Mouse (Mus musculus) MEL (cell line): Measurements from ENCODE around the gene Dph3. TPM values are rescaled to one million over a fixed set of nuclear protein-coding genes. Genes with fewer than 3 reads are reported as not detected.

Source experiments
- DNase-seq: peaks from one replicate; pipeline ENCODE4 v3.0.0; 2011; ENCODE audit warnings: low read depth, low spot score
- H3K27ac ChIP-seq: 2 replicates; pipeline ENCODE4 v1.5.1; 2012; ENCODE audit warnings: low read depth, mild to moderate bottlenecking, control low read depth, low read length, moderate library complexity; ENCODE audit not compliant: control insufficient read depth
- H3K27me3 ChIP-seq, 2 experiments: fragments of 150-350 bp in 1 of 2; sonication (generic) in 1 of 2; 2 replicates each; pipeline ENCODE4 v1.6.1; 2012; ENCODE audit warnings: low read length in 2 of 2, mild to moderate bottlenecking in 2 of 2, improper control_type of control experiment in 1 of 2, moderate library complexity in 1 of 2; ENCODE audit not compliant: insufficient read depth in 2 of 2, control insufficient read depth in 1 of 2
- H3K36me3 ChIP-seq, 2 experiments: 2 replicates each; pipeline ENCODE4 v1.6.1; 2012 to 2014; ENCODE audit warnings: low read length in 2 of 2, improper control_type of control experiment in 1 of 2, inconsistent platforms in 1 of 2, mild to moderate bottlenecking in 1 of 2; ENCODE audit not compliant: insufficient read depth in 2 of 2, control insufficient read depth in 1 of 2
- H3K4me1 ChIP-seq, 2 experiments: fragments of 150-350 bp in 1 of 2; sonication (generic) in 1 of 2; 2 replicates each; pipeline ENCODE4 v1.6.1; 2012; ENCODE audit warnings: low read length in 2 of 2, improper control_type of control experiment in 1 of 2, mild to moderate bottlenecking in 1 of 2; ENCODE audit not compliant: insufficient read depth in 2 of 2, control insufficient read depth in 1 of 2
- H3K4me3 ChIP-seq, 2 experiments: fragments of 150-350 bp in 1 of 2; sonication (generic) in 1 of 2; 2 replicates each; pipeline ENCODE4 v1.5.1; 2012; ENCODE audit warnings: low read depth in 2 of 2, low read length in 2 of 2, mild to moderate bottlenecking in 2 of 2, moderate library complexity in 2 of 2, control low read depth in 1 of 2, improper control_type of control experiment in 1 of 2; ENCODE audit not compliant: control insufficient read depth in 1 of 2, insufficient read depth in 1 of 2
- H3K79me2 ChIP-seq: 2 replicates; pipeline ENCODE4 v1.6.1; 2012; ENCODE audit warnings: mild to moderate bottlenecking, low read length, moderate library complexity; ENCODE audit not compliant: control insufficient read depth, poor library complexity, insufficient read depth
- H3K9ac ChIP-seq: 2 replicates; pipeline ENCODE4 v1.6.1; 2012; ENCODE audit warnings: low read depth, mild to moderate bottlenecking, control low read depth, low read length, moderate library complexity; ENCODE audit not compliant: control insufficient read depth, poor library complexity, severe bottlenecking
- H3K9me3 ChIP-seq: fragments of 150-350 bp; sonication (generic); replicated peaks from 2 replicates; pipeline ENCODE4 v1.6.1; 2012; ENCODE audit warnings: mild to moderate bottlenecking, low read length, improper control_type of control experiment, moderate library complexity; ENCODE audit not compliant: insufficient read depth
- BHLHE40 ChIP-seq: IDR thresholded peaks from 2 replicates; pipeline ENCODE4 v1.6.1; 2012; ENCODE audit warnings: low read depth, mild to moderate bottlenecking, inconsistent platforms, low read length, improper control_type of control experiment, borderline replicate concordance
- CHD1 ChIP-seq: IDR thresholded peaks from 2 replicates; pipeline ENCODE4 v1.6.1; 2012; ENCODE audit warnings: low read depth, mild to moderate bottlenecking, inconsistent platforms, low read length, improper control_type of control experiment
- CHD2 ChIP-seq: IDR thresholded peaks from 2 replicates; pipeline ENCODE4 v1.6.1; 2011; ENCODE audit warnings: low read length, improper control_type of control experiment
- CTCF ChIP-seq, 3 experiments: IDR thresholded peaks in 2 of 3; conservative IDR thresholded peaks in 1 of 3; 2 replicates each; pipeline ENCODE4 v1.5.1; 2011 to 2012; ENCODE audit warnings: low read length in 3 of 3, low read depth in 2 of 3, mild to moderate bottlenecking in 2 of 3, improper control_type of control experiment in 1 of 3, inconsistent platforms in 1 of 3, mixed read lengths in 1 of 3, moderate library complexity in 1 of 3; ENCODE audit not compliant: control insufficient read depth in 1 of 3, insufficient read depth in 1 of 3, poor library complexity in 1 of 3, severe bottlenecking in 1 of 3
- E2F4 ChIP-seq: IDR thresholded peaks from 2 replicates; pipeline ENCODE4 v1.6.1; 2011; ENCODE audit warnings: low read depth, low read length, improper control_type of control experiment, borderline replicate concordance
- ELF1 ChIP-seq: IDR thresholded peaks from 2 replicates; pipeline ENCODE4 v1.6.1; 2014; ENCODE audit warnings: low read depth, mild to moderate bottlenecking, inconsistent platforms, low read length, improper control_type of control experiment, moderate library complexity
- EP300 ChIP-seq, 2 experiments: IDR thresholded peaks; 2 replicates each; pipeline ENCODE4 v1.6.1; 2011; ENCODE audit warnings: improper control_type of control experiment in 2 of 2, low read length in 2 of 2, low read depth in 1 of 2, mild to moderate bottlenecking in 1 of 2
- ETS1 ChIP-seq: IDR thresholded peaks from 2 replicates; pipeline ENCODE4 v1.6.1; 2012; ENCODE audit warnings: low read depth, mild to moderate bottlenecking, inconsistent platforms, low read length, improper control_type of control experiment, moderate library complexity
- GABPA ChIP-seq: IDR thresholded peaks from 2 replicates; pipeline ENCODE4 v1.6.1; 2012; ENCODE audit warnings: low read depth, mild to moderate bottlenecking, inconsistent platforms, low read length, improper control_type of control experiment, moderate library complexity
- GATA1 ChIP-seq: IDR thresholded peaks from 2 replicates; pipeline ENCODE4 v1.6.1; 2011; ENCODE audit warnings: low read depth, low read length, improper control_type of control experiment
- JUND ChIP-seq: IDR thresholded peaks from 2 replicates; pipeline ENCODE4 v1.6.1; 2011; ENCODE audit warnings: low read depth, mild to moderate bottlenecking, improper control_type of control experiment, low read length
- MAFK ChIP-seq: IDR thresholded peaks from 2 replicates; pipeline ENCODE4 v1.6.1; 2011; ENCODE audit warnings: low read depth, mild to moderate bottlenecking, low read length, improper control_type of control experiment, borderline replicate concordance
- MXI1 ChIP-seq: IDR thresholded peaks from 2 replicates; pipeline ENCODE4 v1.6.1; 2011; ENCODE audit warnings: mild to moderate bottlenecking, low read depth, low read length, improper control_type of control experiment
- NELFE ChIP-seq: IDR thresholded peaks from 2 replicates; pipeline ENCODE4 v1.6.1; 2011; ENCODE audit warnings: low read depth, low read length, improper control_type of control experiment
- NRF1 ChIP-seq: IDR thresholded peaks from 2 replicates; pipeline ENCODE4 v1.6.1; 2014; ENCODE audit warnings: low read depth, mild to moderate bottlenecking, inconsistent platforms, low read length, improper control_type of control experiment, moderate library complexity; ENCODE audit not compliant: poor library complexity, insufficient read depth, severe bottlenecking
- POLR2AphosphoS2 ChIP-seq: IDR thresholded peaks from 2 replicates; pipeline ENCODE4 v1.6.1; 2011; ENCODE audit warnings: low read length, improper control_type of control experiment
- SIN3A ChIP-seq: IDR thresholded peaks from 2 replicates; pipeline ENCODE4 v1.6.1; 2012; ENCODE audit warnings: low read length, improper control_type of control experiment, inconsistent platforms
- SMC3 ChIP-seq: IDR thresholded peaks from 2 replicates; pipeline ENCODE4 v1.6.1; 2011; ENCODE audit warnings: low read depth, low read length, improper control_type of control experiment
- TBP ChIP-seq: IDR thresholded peaks from 2 replicates; pipeline ENCODE4 v1.8.0; 2011; ENCODE audit warnings: low read depth, low read length, improper control_type of control experiment
- TCF12 ChIP-seq: IDR thresholded peaks from 2 replicates; pipeline ENCODE4 v1.6.1; 2014; ENCODE audit warnings: low read depth, mild to moderate bottlenecking, inconsistent platforms, low read length, improper control_type of control experiment, moderate library complexity
- USF1 ChIP-seq: IDR thresholded peaks from 2 replicates; pipeline ENCODE4 v1.6.1; 2014; ENCODE audit warnings: low read depth, mild to moderate bottlenecking, inconsistent platforms, low read length, improper control_type of control experiment, moderate library complexity
- ZC3H11A ChIP-seq: IDR thresholded peaks from 2 replicates; pipeline ENCODE4 v1.6.1; 2012; ENCODE audit warnings: low read depth, mild to moderate bottlenecking, inconsistent platforms, low read length, improper control_type of control experiment
- ZKSCAN1 ChIP-seq: IDR thresholded peaks from 2 replicates; pipeline ENCODE4 v1.6.1; 2012; ENCODE audit warnings: low read depth, mild to moderate bottlenecking, inconsistent platforms, low read length, improper control_type of control experiment, moderate library complexity
- ZNF384 ChIP-seq: IDR thresholded peaks from 2 replicates; pipeline ENCODE4 v1.6.1; 2012; ENCODE audit warnings: low read depth, mild to moderate bottlenecking, inconsistent platforms, low read length, improper control_type of control experiment
- polyA plus RNA-seq, 2 experiments: library from polyadenylated mRNA; stranded (reverse) in 1 of 2; unstranded in 1 of 2; fragments of >175 nt in 1 of 2; fragments of >200 nt in 1 of 2; gene quantifications; 2 replicates each; pipeline versions ENCODE4 v1.2.1 to v1.2.4; 2012; ENCODE audit warnings: low replicate concordance in 2 of 2, low read depth in 1 of 2; ENCODE audit not compliant: insufficient read length in 2 of 2, insufficient read depth in 1 of 2, missing spikeins in 1 of 2
- total RNA-seq: library from RNA; depleted of rRNA; stranded (reverse); fragments of 300-350 nt; gene quantifications from 2 replicates; pipeline ENCODE4 v1.2.3, GENCODE M21; 2012

The Dph3 gene
- total and polyA plus RNA-seq, 3 experiments: 103 to 116 (median 108) TPM

DNA sequence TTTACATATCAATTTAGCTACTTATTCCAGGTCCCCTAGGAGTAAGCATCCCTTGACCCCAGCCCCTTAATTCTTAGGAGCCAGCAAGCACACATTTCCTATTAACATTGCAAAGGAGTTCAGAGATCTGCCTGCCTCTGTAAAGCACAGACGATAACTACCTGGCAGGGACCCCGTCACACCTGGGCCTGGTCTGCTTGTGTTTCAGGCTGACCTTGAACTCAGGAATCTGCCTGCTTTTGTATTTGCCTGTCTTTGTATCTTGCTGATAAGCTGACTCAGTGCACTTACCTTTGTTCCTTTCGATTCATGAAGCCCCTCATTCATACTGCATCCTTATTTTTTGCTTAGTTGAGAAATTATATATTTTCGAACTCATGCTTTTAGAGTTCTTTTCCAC, 21.4 kb upstream of the Dph3 start:
- no peak overlapping the region for H3K9ac ChIP-seq
- no peaks in the 10 kb centered on the region for H3K9me3 ChIP-seq
- no peak overlapping the region for H3K4me3 ChIP-seq
- peaks cover 7% of the 10 kb centered on the region in 2 experiments for H3K4me1 ChIP-seq
- no peak for DNase-seq
- H3K27ac ChIP-seq: no peak overlapping the region
- TF ChIP-seq BHLHE40: no peak
- no peak for TF ChIP-seq TCF12
- no peak for TF ChIP-seq ZNF384
- TF ChIP-seq JUND: no peak
- TF ChIP-seq NRF1: no peak
- TF ChIP-seq CHD1: no peak
- no peak for TF ChIP-seq POLR2AphosphoS2
- TF ChIP-seq SIN3A: no peak
- no peak for TF ChIP-seq CTCF (IDR thresholded peaks at IDR 0.05 in 2 of 3, conservative IDR thresholded peaks at IDR 0.05 in 1 of 3; ENCODE audit: control insufficient read depth in 1 of 3, insufficient read depth in 1 of 3, low read depth in 2 of 3, low read length in 3 of 3, poor library complexity in 1 of 3, severe bottlenecking in 1 of 3)
- no peak for TF ChIP-seq GABPA
- no peak for TF ChIP-seq CHD2
- no peak for TF ChIP-seq ZKSCAN1
- no peak for TF ChIP-seq MAFK
- no peak for TF ChIP-seq SMC3
- no peak for TF ChIP-seq TBP
- TF ChIP-seq ELF1: no peak
- H3K79me2 ChIP-seq: no peaks in the 10 kb centered on the region
- no peaks in the 10 kb centered on the region for H3K27me3 ChIP-seq
- H3K36me3 ChIP-seq: peaks cover 0 to 5% of the 10 kb centered on the region in 2 experiments

DNA sequence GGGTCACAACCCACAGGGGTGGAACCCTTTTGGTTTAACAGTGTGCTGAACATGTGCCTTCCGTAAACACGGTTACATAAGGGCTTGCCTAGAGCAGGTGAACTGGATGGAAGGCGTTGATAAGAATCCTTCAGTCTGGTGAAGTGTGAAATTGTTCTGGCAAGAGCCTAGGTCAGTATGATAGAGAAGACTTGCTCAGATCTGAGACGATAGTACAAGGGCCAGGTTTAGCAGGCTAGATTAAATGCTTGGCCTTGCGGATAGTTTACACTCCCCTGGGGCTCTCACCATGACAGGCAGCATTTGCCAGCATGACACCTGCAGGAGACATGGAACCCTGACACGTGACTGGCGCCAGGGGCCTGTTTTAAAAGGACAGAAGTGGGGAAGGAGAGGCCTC, 20.1 kb upstream of the Dph3 start:
- no peak overlapping the region for H3K4me3 ChIP-seq

More for the DNA sequence above, 20.1 kb upstream of the Dph3 start:
- TF ChIP-seq POLR2AphosphoS2 (no peak), E2F4 (no peak), GABPA (no peak), CHD2 (no peak), CHD1 (no peak), JUND (no peak), MXI1 (peak; percentile 38; the same call in 1 of the 2 replicates), TCF12 (no peak; the same call in 1 of the 2 replicates), EP300 (IDR thresholded peaks at IDR 0.05; ENCODE audit: low read depth in 1 of 2, low read length in 2 of 2) (no peak), TBP (no peak), USF1 (peak; percentile 69), ETS1 (peak; percentile 41), NELFE (no peak), GATA1 (peak; percentile 20; the same call in 1 of the 2 replicates), ZC3H11A (no peak)
- H3K9ac ChIP-seq: no peak overlapping the region
- H3K27ac ChIP-seq: no peak overlapping the region
- H3K36me3 ChIP-seq: peaks cover 2 to 5% of the 10 kb centered on the region in 2 experiments
- peaks cover 7% of the 10 kb centered on the region in 2 experiments for H3K4me1 ChIP-seq
- DNase-seq: peak; percentile 19
- no peaks in the 10 kb centered on the region for H3K79me2 ChIP-seq
- no peaks in the 10 kb centered on the region for H3K9me3 ChIP-seq
- no peaks in the 10 kb centered on the region for H3K27me3 ChIP-seq
